Mouse (Mus musculus): ENCODE data around the gene Mylk. TPM values are rescaled to one million over a fixed set of nuclear protein-coding genes. Genes with fewer than 3 reads are reported as not detected.

The Mylk gene
- total RNA-seq, 1 experiment, result 0.27 TPM

DNA sequence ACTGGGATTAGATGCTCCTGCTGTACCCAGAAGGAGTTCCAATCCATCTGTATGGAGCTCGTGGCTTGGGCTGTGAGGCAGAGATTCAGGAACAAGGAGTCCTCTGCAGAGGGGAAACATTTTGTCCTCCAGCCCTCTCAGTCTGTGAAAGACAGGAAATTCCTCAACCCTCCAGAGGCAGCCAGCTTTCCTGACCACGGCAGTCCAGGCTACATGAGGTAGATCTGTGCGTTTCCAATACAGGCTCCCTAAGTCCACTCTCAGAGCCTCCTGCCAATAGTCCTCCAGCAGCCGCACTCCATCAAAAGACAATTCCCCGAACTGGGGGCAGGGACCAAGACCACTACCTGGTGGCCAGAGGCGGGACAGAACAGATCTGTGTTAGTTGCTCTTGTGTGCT is 164.4 kb downstream of the Mylk start:
- Histone ChIP-seq H3K36me3 (ENCODE audit: control insufficient read depth, insufficient read depth, low read length, poor library complexity, severe bottlenecking) (no peaks in the 10 kb centered on the region), H3K4me3 (ENCODE audit: insufficient read depth in 1 of 2, low read depth in 1 of 2, low read length in 2 of 2, poor library complexity in 1 of 2, severe bottlenecking in 1 of 2) (no peak overlapping the region), H3K4me1 (ENCODE audit: control insufficient read depth in 2 of 2, insufficient read depth in 2 of 2, low read length in 2 of 2, poor library complexity in 1 of 2) (no peaks in the 10 kb centered on the region), H3K9me3 (ENCODE audit: control insufficient read depth, insufficient read depth, low read depth, low read length) (no peaks in the 10 kb centered on the region), H3K9ac (ENCODE audit: insufficient read depth, low read depth, low read length, poor library complexity, severe bottlenecking) (no peak overlapping the region), H3K27ac (ENCODE audit: insufficient read depth, low read depth, low read length, poor library complexity, severe bottlenecking) (no peak overlapping the region)
- no peak for DNase-seq (ENCODE audit: low read depth, low spot score)
- no peak for TF ChIP-seq HCFC1 (IDR thresholded peaks at IDR 0.05; ENCODE audit: borderline replicate concordance, insufficient read depth, low read length)
- in situ Hi-C loops (cut with MboI; ENCODE audit: low sequenced_read_pairs in 2 of 2, unreplicated experiment in 2 of 2), result loop anchor here in 1 of 2 experiments (5.0 kb wide), 1 partner anchor 53 kb away; no protein-coding TSS in a partner anchor

DNA sequence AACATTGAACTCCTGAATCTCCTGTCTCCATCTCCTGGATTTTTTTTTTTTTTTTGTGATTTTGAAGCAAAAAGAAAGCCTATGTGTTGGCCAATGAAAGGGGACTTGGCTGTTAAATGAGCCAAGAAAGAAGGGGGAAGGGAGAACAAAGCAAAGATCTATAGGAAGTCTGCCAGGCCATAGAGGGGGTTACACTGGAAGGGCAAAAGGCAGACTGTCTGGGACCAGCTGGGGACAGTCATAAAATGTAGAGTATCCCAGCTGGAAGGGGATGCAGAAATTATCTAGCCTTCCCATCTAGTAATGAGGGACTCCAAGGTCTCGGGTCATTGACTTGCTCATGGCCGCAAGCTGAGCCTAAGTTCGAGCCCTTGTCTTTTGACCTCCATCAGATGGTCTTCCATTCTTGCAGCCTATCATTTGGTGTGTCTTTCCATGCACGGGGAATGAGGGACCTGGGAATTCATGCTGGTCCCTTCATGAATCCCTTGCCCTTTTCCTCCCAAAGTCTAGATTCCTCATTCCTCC is 172.4 kb downstream of the Mylk start:
- H3K36me3 ChIP-seq (ENCODE audit: control insufficient read depth, insufficient read depth, low read length, poor library complexity, severe bottlenecking), result no peaks in the 10 kb centered on the region
- in situ Hi-C loops (cut with MboI; ENCODE audit: low sequenced_read_pairs in 2 of 2, unreplicated experiment in 2 of 2), result no loop called here
- no peak for DNase-seq (ENCODE audit: low read depth, low spot score)
- no peak overlapping the region for H3K4me3 ChIP-seq (ENCODE audit: insufficient read depth in 1 of 2, low read depth in 1 of 2, low read length in 2 of 2, poor library complexity in 1 of 2, severe bottlenecking in 1 of 2)
- TF ChIP-seq ZC3H11A (IDR thresholded peaks at IDR 0.05; ENCODE audit: borderline replicate concordance, low read depth, low read length), result no peak
- TF ChIP-seq ZNF384 (IDR thresholded peaks at IDR 0.05; ENCODE audit: low read depth, low read length), result no peak
- TF ChIP-seq CHD2 (IDR thresholded peaks at IDR 0.05; ENCODE audit: low read depth, low read length), result no peak
- no peak for TF ChIP-seq MAFK (IDR thresholded peaks at IDR 0.05; ENCODE audit: insufficient read depth, low read depth, low read length)
- no peak for TF ChIP-seq HCFC1 (IDR thresholded peaks at IDR 0.05; ENCODE audit: borderline replicate concordance, insufficient read depth, low read length)
- no peak overlapping the region for H3K9ac ChIP-seq (ENCODE audit: insufficient read depth, low read depth, low read length, poor library complexity, severe bottlenecking)
- H3K27ac ChIP-seq (ENCODE audit: insufficient read depth, low read depth, low read length, poor library complexity, severe bottlenecking), result no peak overlapping the region
- H3K9me3 ChIP-seq (ENCODE audit: control insufficient read depth, insufficient read depth, low read depth, low read length), result no peaks in the 10 kb centered on the region
- H3K4me1 ChIP-seq (ENCODE audit: control insufficient read depth in 2 of 2, insufficient read depth in 2 of 2, low read length in 2 of 2, poor library complexity in 1 of 2), result no peaks in the 10 kb centered on the region

DNA sequence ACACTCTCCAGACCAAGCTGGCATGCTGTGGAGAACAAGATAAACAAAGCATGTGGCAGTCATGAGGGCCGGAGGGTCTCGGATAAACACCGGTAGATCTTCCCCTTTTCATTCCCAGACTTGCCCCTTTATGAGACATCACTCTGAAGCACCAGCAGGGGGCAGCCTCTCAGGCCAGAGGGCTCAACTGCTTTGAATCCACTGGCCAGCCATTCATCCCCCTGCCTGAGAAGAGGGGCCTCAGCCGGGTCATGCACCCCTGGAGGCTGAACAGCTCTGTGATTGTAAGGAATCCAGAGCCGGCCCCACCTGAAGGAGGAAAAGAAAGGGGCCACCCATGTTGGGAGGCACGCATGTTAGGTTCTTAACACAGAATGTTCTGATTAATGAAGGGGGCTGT is 175.2 kb downstream of the Mylk start:
- Histone ChIP-seq H3K4me1 (ENCODE audit: control insufficient read depth in 2 of 2, insufficient read depth in 2 of 2, low read length in 2 of 2, poor library complexity in 1 of 2) (no peaks in the 10 kb centered on the region), H3K27ac (ENCODE audit: insufficient read depth, low read depth, low read length, poor library complexity, severe bottlenecking) (no peak overlapping the region), H3K9ac (ENCODE audit: insufficient read depth, low read depth, low read length, poor library complexity, severe bottlenecking) (no peak overlapping the region), H3K36me3 (ENCODE audit: control insufficient read depth, insufficient read depth, low read length, poor library complexity, severe bottlenecking) (no peaks in the 10 kb centered on the region), H3K4me3 (ENCODE audit: insufficient read depth in 1 of 2, low read depth in 1 of 2, low read length in 2 of 2, poor library complexity in 1 of 2, severe bottlenecking in 1 of 2) (no peak overlapping the region), H3K9me3 (ENCODE audit: control insufficient read depth, insufficient read depth, low read depth, low read length) (no peaks in the 10 kb centered on the region)
- no peak for TF ChIP-seq MAFK (IDR thresholded peaks at IDR 0.05; ENCODE audit: insufficient read depth, low read depth, low read length)
- no peak for TF ChIP-seq ZNF384 (IDR thresholded peaks at IDR 0.05; ENCODE audit: low read depth, low read length)
- no peak for TF ChIP-seq ZC3H11A (IDR thresholded peaks at IDR 0.05; ENCODE audit: borderline replicate concordance, low read depth, low read length)
- no peak for TF ChIP-seq HCFC1 (IDR thresholded peaks at IDR 0.05; ENCODE audit: borderline replicate concordance, insufficient read depth, low read length)
- TF ChIP-seq CHD2 (IDR thresholded peaks at IDR 0.05; ENCODE audit: low read depth, low read length), result no peak
- in situ Hi-C loops (cut with MboI; ENCODE audit: low sequenced_read_pairs in 2 of 2, unreplicated experiment in 2 of 2), result no loop called here
- peak; percentile 50 for DNase-seq (ENCODE audit: low read depth, low spot score)

DNA sequence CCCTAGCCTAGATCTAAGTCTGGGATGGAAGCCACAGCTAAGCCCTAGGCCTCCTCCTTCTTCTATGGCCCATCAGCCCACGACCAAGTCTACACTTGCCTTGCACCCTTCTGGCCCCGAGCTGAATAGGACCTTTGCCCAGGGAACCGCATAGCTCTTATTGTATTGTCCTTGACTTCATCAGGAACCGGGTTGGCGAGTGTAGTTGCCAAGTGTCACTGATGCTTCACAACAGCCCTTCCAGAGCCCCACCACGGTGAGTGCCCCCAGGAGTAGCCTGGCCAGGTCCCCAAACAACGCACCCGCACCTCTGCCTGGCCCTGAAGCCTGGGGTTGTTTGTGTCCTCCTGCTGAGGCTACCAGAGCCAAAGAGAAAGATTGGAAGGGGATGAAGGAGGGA is 175.9 kb downstream of the Mylk start:
- no peak for TF ChIP-seq CHD2 (IDR thresholded peaks at IDR 0.05; ENCODE audit: low read depth, low read length)
- Histone ChIP-seq H3K9me3 (ENCODE audit: control insufficient read depth, insufficient read depth, low read depth, low read length) (no peaks in the 10 kb centered on the region), H3K27ac (ENCODE audit: insufficient read depth, low read depth, low read length, poor library complexity, severe bottlenecking) (no peak overlapping the region), H3K4me1 (ENCODE audit: control insufficient read depth in 2 of 2, insufficient read depth in 2 of 2, low read length in 2 of 2, poor library complexity in 1 of 2) (no peaks in the 10 kb centered on the region), H3K36me3 (ENCODE audit: control insufficient read depth, insufficient read depth, low read length, poor library complexity, severe bottlenecking) (no peaks in the 10 kb centered on the region), H3K4me3 (ENCODE audit: insufficient read depth in 1 of 2, low read depth in 1 of 2, low read length in 2 of 2, poor library complexity in 1 of 2, severe bottlenecking in 1 of 2) (no peak overlapping the region), H3K9ac (ENCODE audit: insufficient read depth, low read depth, low read length, poor library complexity, severe bottlenecking) (no peak overlapping the region)
- in situ Hi-C loops (cut with MboI; ENCODE audit: low sequenced_read_pairs in 2 of 2, unreplicated experiment in 2 of 2), result no loop called here
- DNase-seq (ENCODE audit: low read depth, low spot score), result no peak

DNA sequence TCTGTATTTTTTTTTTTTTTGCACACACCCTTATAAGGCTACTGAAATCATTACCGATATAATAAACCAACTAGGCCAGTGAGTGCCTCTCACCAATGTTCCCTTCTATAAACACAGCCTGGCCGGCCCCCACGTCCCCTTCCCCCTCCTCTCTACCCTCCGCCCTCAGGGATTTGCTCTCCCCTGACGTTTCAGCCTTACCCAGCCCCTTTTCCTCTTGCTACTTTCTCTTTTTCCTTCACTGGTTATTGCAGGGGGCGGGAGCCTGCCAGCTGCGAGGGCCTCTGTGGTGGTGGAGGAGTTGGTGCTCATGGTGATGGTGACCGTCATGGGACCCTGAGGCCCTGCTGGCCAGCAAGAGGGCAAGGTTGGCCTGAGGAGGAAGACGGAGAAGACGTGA is 176.3 kb downstream of the Mylk start:
- Histone ChIP-seq H3K9me3 (ENCODE audit: control insufficient read depth, insufficient read depth, low read depth, low read length) (no peaks in the 10 kb centered on the region), H3K4me1 (ENCODE audit: control insufficient read depth in 2 of 2, insufficient read depth in 2 of 2, low read length in 2 of 2, poor library complexity in 1 of 2) (no peaks in the 10 kb centered on the region), H3K4me3 (ENCODE audit: insufficient read depth in 1 of 2, low read depth in 1 of 2, low read length in 2 of 2, poor library complexity in 1 of 2, severe bottlenecking in 1 of 2) (no peak overlapping the region), H3K27ac (ENCODE audit: insufficient read depth, low read depth, low read length, poor library complexity, severe bottlenecking) (no peak overlapping the region), H3K9ac (ENCODE audit: insufficient read depth, low read depth, low read length, poor library complexity, severe bottlenecking) (no peak overlapping the region), H3K36me3 (ENCODE audit: control insufficient read depth, insufficient read depth, low read length, poor library complexity, severe bottlenecking) (no peaks in the 10 kb centered on the region)
- in situ Hi-C loops (cut with MboI; ENCODE audit: low sequenced_read_pairs in 2 of 2, unreplicated experiment in 2 of 2), result no loop called here
- no peak for TF ChIP-seq ZNF384 (IDR thresholded peaks at IDR 0.05; ENCODE audit: low read depth, low read length)
- no peak for TF ChIP-seq ZC3H11A (IDR thresholded peaks at IDR 0.05; ENCODE audit: borderline replicate concordance, low read depth, low read length)
- no peak for TF ChIP-seq MAFK (IDR thresholded peaks at IDR 0.05; ENCODE audit: insufficient read depth, low read depth, low read length)
- TF ChIP-seq HCFC1 (IDR thresholded peaks at IDR 0.05; ENCODE audit: borderline replicate concordance, insufficient read depth, low read length), result no peak
- no peak for TF ChIP-seq CHD2 (IDR thresholded peaks at IDR 0.05; ENCODE audit: low read depth, low read length)
- DNase-seq (ENCODE audit: low read depth, low spot score), result no peak
